Mouse (Mus musculus) midbrain, embryonic 16.5 days (tissue): ENCODE measurements around the gene Hdgfl1. TPM values are rescaled to one million over a fixed set of nuclear protein-coding genes. Genes with fewer than 3 reads are reported as not detected.

ENCODE experiments used
- ATAC-seq: fragments of 200-750 bp; cut with Nextera tagmentation; 2 replicates; pipeline ENCODE4 v1.8.0; 2017; ENCODE audit warnings: moderate TSS enrichment
- H3K27ac ChIP-seq: fragments of 300-500 bp; sonication (generic); 2 replicates; pipeline ENCODE4 v1.5.1; 2014; ENCODE audit warnings: mild to moderate bottlenecking, low read length, mixed read lengths
- H3K27me3 ChIP-seq: fragments of 300-500 bp; sonication (generic); 2 replicates; pipeline ENCODE4 v1.6.1; 2014; ENCODE audit warnings: low read depth, low read length, mixed read lengths; ENCODE audit not compliant: control insufficient read depth, insufficient read depth
- H3K36me3 ChIP-seq: fragments of 300-500 bp; sonication (generic); 2 replicates; pipeline ENCODE4 v1.6.1; 2014; ENCODE audit warnings: mild to moderate bottlenecking, low read length, moderate library complexity, mixed read lengths; ENCODE audit not compliant: control insufficient read depth, insufficient read depth
- H3K4me1 ChIP-seq: fragments of 300-500 bp; sonication (generic); 2 replicates; pipeline ENCODE4 v1.6.1; 2014; ENCODE audit warnings: mild to moderate bottlenecking, low read length, mixed read lengths; ENCODE audit not compliant: control insufficient read depth, insufficient read depth
- H3K4me2 ChIP-seq: fragments of 300-500 bp; sonication (generic); 2 replicates; pipeline ENCODE4 v1.6.1; 2014; ENCODE audit warnings: mild to moderate bottlenecking, low read length, mixed read lengths
- H3K4me3 ChIP-seq: fragments of 300-500 bp; sonication (generic); 2 replicates; pipeline ENCODE4 v1.5.1; 2014; ENCODE audit warnings: low read depth, mild to moderate bottlenecking, low read length, moderate library complexity, mixed read lengths
- H3K9ac ChIP-seq: fragments of 300-500 bp; sonication (generic); 2 replicates; pipeline ENCODE4 v1.6.1; 2014; ENCODE audit warnings: low read depth, low read length, mixed read lengths
- H3K9me3 ChIP-seq: fragments of 300-500 bp; sonication (generic); replicated peaks from 2 replicates; pipeline ENCODE4 v1.6.1; 2014; ENCODE audit warnings: mild to moderate bottlenecking, low read length, mixed read lengths; ENCODE audit not compliant: control insufficient read depth, poor library complexity, severe bottlenecking
- WGBS: fragments of 180-500 bp; shearing (Covaris S2); extraction: QIAGEN DNeasy Blood & Tissue Kit; methylation state at CpG from one replicate; pipeline ENCODE4 v1.1.7; 2014; 5-methylcytosine and 5-hydroxymethylcytosine counted together
- polyA plus RNA-seq: library from polyadenylated mRNA; unstranded; fragments of >200 nt; fragmentation: Nextera tagmentation; extraction: Ambion mirVana; gene quantifications from 2 replicates; pipeline ENCODE4 v1.2.1, GENCODE M21; 2015

Gene Hdgfl1
- not detected in 2 replicates for polyA plus RNA-seq

DNA sequence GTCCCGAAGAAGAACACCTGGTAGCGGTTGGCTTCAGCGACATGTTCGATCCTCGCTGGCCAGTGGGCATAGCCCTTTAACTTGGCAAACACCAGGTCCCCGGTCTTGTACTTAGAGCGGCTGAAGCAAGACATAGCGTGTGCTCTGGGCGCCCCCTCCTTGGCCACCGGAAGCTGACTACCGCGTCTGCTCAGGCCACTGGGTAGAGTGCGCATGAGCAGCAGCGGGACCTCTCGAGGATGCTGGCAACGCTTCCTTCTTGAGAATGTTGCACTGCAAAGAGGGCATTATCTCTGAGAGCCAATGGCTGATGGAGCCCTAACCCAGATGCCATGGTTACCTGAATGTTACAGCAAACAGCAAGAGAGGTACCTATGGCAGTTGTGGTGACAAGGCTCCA, at the start of gene Hdgfl1:
TSS of gene Hdgfl1 (minus strand) at position 211 of the 400 bp plus-strand sequence.
- H3K27me3 ChIP-seq = no peaks in the 10 kb centered on the region
- H3K36me3 ChIP-seq = no peaks in the 10 kb centered on the region
- H3K27ac ChIP-seq = no peak within 1 kb of the TSS
- 96% methylated on average over 16 of the region's 16 CpGs for WGBS
- no peaks in the 10 kb centered on the region for H3K9me3 ChIP-seq
- H3K4me1 ChIP-seq = no peaks in the 10 kb centered on the region
- ATAC-seq = no peak
- no peak within 1 kb of the TSS for H3K4me2 ChIP-seq
- H3K4me3 ChIP-seq = no peak within 1 kb of the TSS
- H3K9ac ChIP-seq = no peak within 1 kb of the TSS

DNA sequence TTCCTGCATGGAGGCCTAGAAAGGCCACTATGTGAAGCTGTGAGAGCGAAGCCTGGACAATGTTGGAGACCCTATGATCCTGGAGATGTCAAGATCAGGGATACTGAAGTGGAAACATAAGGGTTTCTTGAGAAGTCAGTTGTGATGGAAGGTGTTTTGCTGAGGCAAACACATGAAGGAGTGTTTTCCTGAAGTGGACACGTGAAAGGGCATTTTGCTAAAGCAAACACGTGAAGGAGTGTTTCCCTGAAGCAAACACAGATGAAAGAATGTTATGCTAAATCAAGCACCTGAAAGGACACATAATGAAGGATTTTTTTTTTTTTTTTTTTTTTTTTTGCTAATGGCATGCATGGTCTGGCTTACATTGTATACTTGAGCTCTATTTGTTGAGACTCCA, 25.5 kb upstream of the Hdgfl1 start:
- no peaks in the 10 kb centered on the region for H3K36me3 ChIP-seq
- no peak overlapping the region for H3K9ac ChIP-seq
- ATAC-seq = no peak
- H3K27ac ChIP-seq = no peak overlapping the region
- 0 out of 2 replicates have a peak, but pooled peaks cover 3% of the 10 kb centered on the region for H3K9me3 ChIP-seq
- 84% methylated on average over 3 of the region's 3 CpGs for WGBS
- no peak overlapping the region for H3K4me3 ChIP-seq
- no peaks in the 10 kb centered on the region for H3K27me3 ChIP-seq
- H3K4me1 ChIP-seq = no peaks in the 10 kb centered on the region
- no peak overlapping the region for H3K4me2 ChIP-seq

DNA sequence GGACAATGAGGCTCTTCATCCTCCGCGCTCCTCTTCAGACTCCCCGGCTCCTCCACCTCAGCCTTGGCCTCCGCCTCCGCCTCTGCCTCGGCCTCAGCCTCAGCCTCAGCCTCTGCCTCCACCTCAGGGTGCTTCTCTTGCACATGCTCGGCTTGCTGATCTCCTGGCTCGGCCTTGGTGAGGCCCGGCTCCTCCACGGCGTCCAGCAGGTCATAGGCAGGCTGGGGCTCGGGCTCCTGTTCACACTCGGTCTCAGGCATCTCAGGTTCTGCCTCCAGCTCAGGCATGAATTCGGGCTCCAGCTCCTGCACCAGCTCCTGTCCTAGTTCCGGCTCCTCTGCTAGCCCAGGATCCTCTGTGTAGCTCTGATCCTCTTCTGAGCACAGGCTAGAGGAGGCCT, 541 bp downstream of the Hdgfl1 start:
- no peak overlapping the region for H3K4me3 ChIP-seq
- H3K4me1 ChIP-seq = no peaks in the 10 kb centered on the region
- no peak overlapping the region for H3K27ac ChIP-seq
- no peaks in the 10 kb centered on the region for H3K27me3 ChIP-seq
- H3K9me3 ChIP-seq = no peaks in the 10 kb centered on the region
- no peak overlapping the region for H3K4me2 ChIP-seq
- no peak for ATAC-seq
- 95% methylated on average over 15 of the region's 15 CpGs for WGBS
- no peak overlapping the region for H3K9ac ChIP-seq
- no peaks in the 10 kb centered on the region for H3K36me3 ChIP-seq

DNA sequence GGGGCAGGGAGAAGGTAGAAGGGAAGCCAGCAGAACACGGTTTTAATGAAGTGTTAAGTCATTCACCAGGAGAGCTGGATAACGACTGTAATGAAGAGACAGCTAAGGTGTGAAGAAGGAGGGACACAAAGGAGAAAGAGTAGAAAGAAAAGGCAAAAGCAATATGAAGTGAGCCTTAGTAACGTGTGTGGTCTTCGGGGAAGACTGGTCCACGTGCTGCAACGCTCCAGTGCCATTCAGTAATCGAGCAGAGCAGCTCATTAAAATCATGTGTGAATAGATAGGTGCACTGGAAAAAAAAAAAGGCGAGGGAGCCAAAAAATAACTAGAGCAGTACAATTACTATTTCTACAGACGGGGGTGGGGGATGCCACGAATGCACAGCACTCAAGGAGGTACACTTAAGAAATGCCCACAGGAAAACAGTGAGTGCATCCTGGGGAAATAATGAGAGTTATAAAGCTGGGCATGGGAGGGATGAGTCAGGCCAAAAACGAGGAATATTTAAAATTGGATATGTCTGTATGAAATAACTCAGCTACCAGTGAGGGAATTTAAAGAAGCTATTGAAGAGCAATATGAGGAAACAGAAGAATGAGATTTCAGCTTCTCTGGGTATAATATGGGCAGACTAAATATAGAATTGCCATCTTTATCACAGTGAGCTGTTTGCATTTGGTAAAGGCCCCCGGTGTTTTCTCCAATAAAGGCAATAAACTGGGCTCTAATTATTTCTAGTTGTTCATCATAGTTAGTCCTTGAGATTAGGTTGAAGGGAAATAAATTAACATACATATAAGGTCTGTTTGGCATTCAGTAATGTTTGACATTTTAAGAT, 7.8 kb downstream of the Hdgfl1 start:
- H3K27ac ChIP-seq = no peak overlapping the region
- no peaks in the 10 kb centered on the region for H3K36me3 ChIP-seq
- H3K4me3 ChIP-seq = no peak overlapping the region
- no peaks in the 10 kb centered on the region for H3K27me3 ChIP-seq
- H3K4me1 ChIP-seq = peaks cover 3% of the 10 kb centered on the region; the same call in 1 of the 2 replicates
- H3K9me3 ChIP-seq = no peaks in the 10 kb centered on the region
- ATAC-seq = no peak
- no peak overlapping the region for H3K9ac ChIP-seq
- H3K4me2 ChIP-seq = no peak overlapping the region
- WGBS = 51% methylated on average over 12 of the region's 12 CpGs

DNA sequence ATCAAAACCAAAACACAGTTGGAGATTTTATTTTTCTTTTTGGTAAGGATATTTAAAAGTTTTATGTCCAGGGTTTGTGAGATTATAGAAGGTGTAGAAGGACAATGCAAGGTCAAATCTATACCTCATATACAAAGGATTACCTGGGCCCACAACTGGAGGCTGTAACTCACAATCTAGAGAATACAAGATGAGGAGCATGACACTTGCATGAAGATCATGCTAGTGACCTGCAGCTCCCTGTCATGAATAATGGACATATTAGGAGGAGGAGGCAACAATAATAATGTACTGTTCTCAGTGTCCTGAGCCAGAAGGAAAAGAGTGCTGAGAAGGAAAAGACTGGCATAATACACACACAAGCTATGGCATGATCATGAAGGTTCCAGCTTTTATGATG, 17.1 kb downstream of the Hdgfl1 start:
- H3K4me2 ChIP-seq = no peak overlapping the region
- peak; percentile 68 for ATAC-seq
- no peak overlapping the region for H3K4me3 ChIP-seq
- peak overlapping the region; percentile 73 for H3K27ac ChIP-seq
- H3K27me3 ChIP-seq = no peaks in the 10 kb centered on the region
- H3K36me3 ChIP-seq = no peaks in the 10 kb centered on the region
- H3K9ac ChIP-seq = no peak overlapping the region
- H3K9me3 ChIP-seq = no peaks in the 10 kb centered on the region
- no peaks in the 10 kb centered on the region; the same call in none of the 2 replicates for H3K4me1 ChIP-seq

DNA sequence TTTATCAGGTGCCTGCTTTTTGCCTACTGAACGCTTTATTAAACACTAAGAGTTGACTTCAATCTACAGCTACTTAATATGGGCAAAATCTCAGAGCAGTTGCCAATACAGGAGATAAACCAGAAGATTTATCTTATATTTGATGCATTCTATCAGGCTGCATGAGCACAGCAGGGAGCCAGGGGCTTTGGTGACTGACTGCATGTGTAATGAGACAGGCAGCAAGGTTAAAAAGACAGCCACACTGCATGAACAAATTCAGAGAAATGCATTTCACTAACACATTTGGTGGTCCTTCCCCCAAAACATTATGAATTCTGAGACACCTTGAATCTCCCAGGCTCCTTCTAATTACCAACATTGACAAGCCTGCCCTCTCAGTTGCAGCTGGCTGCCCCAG, 17.6 kb downstream of the Hdgfl1 start:
- Histone ChIP-seq H3K9me3 (no peaks in the 10 kb centered on the region), H3K4me1 (no peaks in the 10 kb centered on the region; the same call in none of the 2 replicates), H3K9ac (0 out of 2 replicates have a peak overlapping the region, but pooled peaks have one; percentile 20), H3K36me3 (no peaks in the 10 kb centered on the region), H3K4me2 (no peak overlapping the region), H3K4me3 (no peak overlapping the region), H3K27ac (peak overlapping the region; percentile 73), H3K27me3 (no peaks in the 10 kb centered on the region)
- peak; percentile 70 for ATAC-seq
- WGBS = 42% methylated on average over 1 of the region's 1 CpGs

DNA sequence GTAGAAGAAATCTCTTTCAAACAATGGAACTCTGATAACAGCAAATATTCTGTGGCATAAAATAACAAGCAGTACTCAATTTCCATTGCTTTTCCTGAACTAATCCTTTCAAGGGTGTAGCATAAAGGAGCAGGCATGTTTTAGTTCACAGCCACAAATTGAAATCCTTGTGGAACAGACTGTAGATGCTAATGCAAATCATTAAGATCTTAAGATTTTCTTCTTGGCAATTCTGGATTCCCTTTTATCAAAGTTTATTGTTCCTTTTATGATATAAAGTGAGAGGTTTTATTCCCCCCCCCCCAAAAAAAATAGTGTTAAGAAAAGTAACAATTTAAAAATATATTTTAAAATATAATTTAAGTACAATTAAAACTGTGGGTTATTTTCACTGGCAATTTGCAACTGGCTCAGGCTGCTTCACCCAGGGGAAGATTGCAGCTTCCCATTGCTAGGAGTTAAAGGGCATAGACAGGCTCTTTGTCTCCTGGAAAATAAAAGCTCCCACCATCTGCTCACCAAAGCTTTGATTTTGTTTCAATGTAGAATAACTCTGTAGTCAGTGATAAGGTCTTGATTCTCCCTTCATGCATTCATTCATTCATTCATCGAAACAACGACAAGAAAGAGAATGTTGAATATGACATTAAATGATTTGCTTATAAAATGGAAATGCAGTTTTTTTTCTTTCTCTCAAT, 24.1 kb downstream of the Hdgfl1 start:
- no peak overlapping the region for H3K4me2 ChIP-seq
- H3K27ac ChIP-seq = peak overlapping the region; percentile 57
- no peaks in the 10 kb centered on the region for H3K27me3 ChIP-seq
- no peaks in the 10 kb centered on the region for H3K9me3 ChIP-seq
- H3K36me3 ChIP-seq = no peaks in the 10 kb centered on the region
- peak; percentile 80; the same call in 1 of the 2 replicates for ATAC-seq
- no peak overlapping the region for H3K4me3 ChIP-seq
- no peak overlapping the region for H3K9ac ChIP-seq
- 7% methylated on average over 2 of the region's 2 CpGs for WGBS
- peaks cover 4% of the 10 kb centered on the region for H3K4me1 ChIP-seq

DNA sequence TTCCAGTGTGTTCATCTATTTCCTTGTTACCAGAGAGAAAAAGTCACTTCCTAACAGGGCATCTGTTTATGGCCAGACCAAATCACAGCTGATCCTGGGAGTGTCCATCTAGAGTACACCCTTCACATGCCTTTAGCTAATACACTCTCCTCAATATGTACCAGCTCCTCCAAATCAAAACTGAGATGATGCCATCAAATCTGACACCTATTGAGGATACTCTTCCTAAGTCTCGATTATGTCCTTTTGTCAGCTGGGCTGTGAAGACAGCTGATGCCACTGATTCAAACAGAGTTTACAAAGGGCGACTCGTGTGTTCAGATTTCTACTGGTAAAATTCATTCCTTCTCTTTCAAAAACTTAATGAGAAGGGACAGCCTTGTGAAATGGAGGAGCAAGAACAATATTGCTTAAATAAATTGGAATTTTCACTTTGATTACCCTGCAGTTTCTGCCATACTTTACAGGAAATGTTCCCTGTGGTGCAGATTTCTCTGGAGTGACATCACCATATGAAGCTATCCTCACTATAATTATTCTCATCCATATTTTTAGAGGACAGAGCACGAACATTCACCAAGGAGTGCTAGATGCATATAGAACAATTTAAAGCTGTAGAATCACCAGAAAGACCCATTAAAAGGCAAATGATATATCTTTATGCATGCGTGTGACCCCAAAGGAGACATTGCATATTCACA, 24.8 kb downstream of the Hdgfl1 start:
- Histone ChIP-seq H3K27me3 (no peaks in the 10 kb centered on the region), H3K9me3 (no peaks in the 10 kb centered on the region), H3K4me3 (no peak overlapping the region), H3K27ac (peak overlapping the region; percentile 57), H3K9ac (no peak overlapping the region), H3K4me2 (no peak overlapping the region), H3K36me3 (no peaks in the 10 kb centered on the region), H3K4me1 (peaks cover 4% of the 10 kb centered on the region)
- WGBS = 18% methylated on average over 5 of the region's 5 CpGs
- peak; percentile 21; the same call in 1 of the 2 replicates for ATAC-seq
